Mouse (Mus musculus): Measurements from ENCODE around the gene Zcchc9. TPM values are rescaled to one million over a fixed set of nuclear protein-coding genes. Genes with fewer than 3 reads are reported as not detected.

The Zcchc9 gene
- total RNA-seq, 2 experiments from 2014 or later, result 14.3 to 19.2 TPM

DNA sequence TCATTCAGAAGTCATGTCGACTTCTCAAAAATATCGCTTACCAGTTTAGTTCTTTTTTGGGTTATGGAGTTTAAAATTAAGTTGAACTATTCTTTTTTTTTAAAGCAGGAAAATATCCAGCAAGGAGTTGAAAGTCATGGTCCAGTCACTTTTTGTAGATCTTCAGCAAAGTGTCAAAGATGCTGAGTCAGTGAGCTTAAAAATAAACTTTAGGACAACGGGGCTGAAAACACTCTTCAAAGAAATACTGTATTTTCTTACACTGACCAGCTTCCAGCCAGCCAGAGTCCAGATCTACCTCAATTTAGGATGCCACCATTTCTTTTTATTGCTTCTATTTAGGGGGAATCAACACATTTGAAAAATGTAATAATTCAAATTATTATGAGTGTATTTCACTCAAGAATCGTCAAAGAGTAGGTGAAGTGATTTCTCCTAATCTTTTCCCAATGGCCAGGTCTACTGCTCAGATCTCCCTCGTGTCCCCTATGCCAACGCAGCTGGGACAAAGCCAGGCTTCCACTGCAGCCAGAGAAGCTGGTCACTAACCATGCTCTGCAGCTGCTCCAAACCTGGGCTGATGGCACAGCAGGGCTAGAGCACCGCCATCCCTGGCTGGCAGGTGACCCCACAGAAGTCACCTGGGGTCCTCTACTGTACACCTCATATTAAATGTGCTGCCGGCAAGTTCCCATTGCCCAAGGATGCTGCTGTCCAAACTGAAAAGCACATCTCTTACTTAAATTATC is 47.0 kb downstream of the Zcchc9 start:
- intact Hi-C loops (cut with DNase I), result no loop called here
- TF ChIP-seq CTCF (IDR thresholded peaks at IDR 0.05), result no peak
- DNase-seq (ENCODE audit: extremely low spot score in 1 of 2, low spot score in 2 of 2), result no peak
- H3K4me3 ChIP-seq, result no peak overlapping the region
- no peak overlapping the region for H3K27ac ChIP-seq

DNA sequence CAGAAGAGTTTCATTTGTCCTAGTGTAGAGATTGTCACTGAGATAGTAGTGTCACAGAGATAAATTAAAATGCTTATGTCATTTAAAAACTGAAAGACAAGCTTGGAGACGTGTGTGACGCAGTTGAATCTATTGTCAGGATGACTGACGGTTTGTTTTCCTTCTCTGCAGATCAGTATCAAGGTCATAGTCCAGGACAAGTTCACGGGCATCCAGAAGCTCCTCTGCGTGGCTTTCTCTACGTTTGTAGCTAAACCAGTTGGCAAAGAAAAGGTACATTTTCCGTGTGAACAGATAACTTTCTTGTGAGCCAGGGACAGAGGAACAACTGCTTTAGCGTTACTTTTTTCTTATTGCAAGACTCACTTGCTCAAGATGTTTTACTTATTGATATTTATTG is 47.7 kb downstream of the Zcchc9 start:
- no peak for TF ChIP-seq CTCF (IDR thresholded peaks at IDR 0.05)

DNA sequence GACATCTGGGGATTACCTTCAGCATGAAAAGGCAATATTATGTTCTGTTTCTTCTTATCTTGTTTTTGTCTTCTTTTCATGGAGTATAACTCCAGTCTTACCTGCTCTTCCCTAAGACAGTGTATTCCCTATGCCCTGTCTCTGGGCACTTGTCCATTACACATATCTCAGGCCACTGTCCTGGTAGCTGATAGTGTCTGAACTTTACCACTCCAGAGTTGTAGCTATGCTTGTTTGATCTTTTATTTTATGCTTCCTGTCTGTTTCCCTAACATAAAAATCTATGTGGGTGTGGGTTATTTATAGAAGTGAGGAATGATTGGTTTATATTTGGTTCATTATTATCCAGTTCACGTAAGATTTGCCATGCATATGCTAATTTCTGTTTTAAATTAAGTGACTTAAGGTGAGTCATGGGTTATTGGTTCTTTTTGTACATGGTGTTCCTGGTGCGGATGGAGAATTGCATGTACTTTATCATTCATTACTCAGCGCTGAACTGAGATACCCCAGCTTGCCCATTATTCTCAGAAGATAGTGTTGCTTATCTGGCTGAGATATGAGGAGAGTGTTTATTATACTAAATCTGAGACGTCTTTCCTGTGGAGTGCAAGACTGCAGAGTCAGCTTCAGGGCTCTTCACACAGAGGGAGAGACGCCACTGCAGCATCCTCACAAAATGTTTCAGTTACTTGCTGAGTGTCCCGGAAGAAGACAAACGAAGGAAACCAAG is 49.0 kb downstream of the Zcchc9 start:
- intact Hi-C loops (cut with DNase I), result no loop called here
- Histone ChIP-seq H3K4me3 (no peak overlapping the region), H3K27ac (no peak overlapping the region)
- no peak for TF ChIP-seq CTCF (IDR thresholded peaks at IDR 0.05)
- DNase-seq (ENCODE audit: extremely low spot score in 1 of 2, low spot score in 2 of 2), result no peak

More for the DNA sequence above, 47.7 kb downstream of the Zcchc9 start:
- intact Hi-C loops (cut with DNase I), result no loop called here
- no peak overlapping the region for H3K27ac ChIP-seq
- no peak for DNase-seq (ENCODE audit: extremely low spot score in 1 of 2, low spot score in 2 of 2)
- no peak overlapping the region for H3K4me3 ChIP-seq

DNA sequence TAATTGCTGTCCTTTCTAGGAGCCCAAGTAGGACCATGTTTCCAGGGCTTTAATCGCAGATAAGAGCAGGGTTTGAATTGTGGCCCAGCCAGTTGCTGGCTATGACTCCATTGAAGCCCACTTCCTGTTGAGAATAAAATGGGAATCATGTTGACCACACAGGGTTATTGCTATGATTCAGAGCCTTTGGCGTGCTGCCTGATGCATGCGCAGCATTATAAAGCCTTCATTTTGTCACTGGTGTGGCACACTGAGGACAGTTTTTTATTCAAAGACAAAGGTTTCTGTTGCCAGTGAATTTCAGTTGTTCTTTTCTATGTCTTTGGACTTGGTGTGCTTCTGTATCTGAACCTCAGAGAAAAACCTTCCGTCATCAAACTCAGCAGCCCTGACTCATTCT is 51.3 kb downstream of the Zcchc9 start:
- no peak for TF ChIP-seq CTCF (IDR thresholded peaks at IDR 0.05)
- no peak overlapping the region for H3K4me3 ChIP-seq
- no peak overlapping the region for H3K27ac ChIP-seq
- DNase-seq (ENCODE audit: extremely low spot score in 1 of 2, low spot score in 2 of 2), result no peak
- intact Hi-C loops (cut with DNase I), result no loop called here

DNA sequence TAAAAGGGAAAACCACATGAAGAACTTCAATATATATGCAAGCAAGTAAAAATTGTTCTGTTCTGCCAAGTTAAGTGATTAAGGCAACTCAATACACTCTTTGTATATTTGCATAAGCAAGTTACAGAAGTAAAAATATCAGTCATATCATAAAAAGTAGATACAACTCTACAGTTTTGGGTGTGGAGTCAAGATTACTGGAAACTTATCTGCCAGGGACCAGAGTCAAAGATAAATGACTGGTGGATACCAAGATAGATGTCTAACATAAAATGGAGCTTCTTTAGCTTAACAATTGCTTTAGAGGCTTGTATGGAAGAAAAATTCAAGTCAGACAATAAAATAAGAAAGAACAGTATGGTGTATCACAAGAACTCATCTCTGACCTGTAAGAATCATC is 52.7 kb downstream of the Zcchc9 start:
- no peak overlapping the region for H3K27ac ChIP-seq
- H3K4me3 ChIP-seq, result no peak overlapping the region
- DNase-seq (ENCODE audit: extremely low spot score in 1 of 2, low spot score in 2 of 2), result no peak
- TF ChIP-seq CTCF (IDR thresholded peaks at IDR 0.05), result no peak
- intact Hi-C loops (cut with DNase I), result no loop called here

DNA sequence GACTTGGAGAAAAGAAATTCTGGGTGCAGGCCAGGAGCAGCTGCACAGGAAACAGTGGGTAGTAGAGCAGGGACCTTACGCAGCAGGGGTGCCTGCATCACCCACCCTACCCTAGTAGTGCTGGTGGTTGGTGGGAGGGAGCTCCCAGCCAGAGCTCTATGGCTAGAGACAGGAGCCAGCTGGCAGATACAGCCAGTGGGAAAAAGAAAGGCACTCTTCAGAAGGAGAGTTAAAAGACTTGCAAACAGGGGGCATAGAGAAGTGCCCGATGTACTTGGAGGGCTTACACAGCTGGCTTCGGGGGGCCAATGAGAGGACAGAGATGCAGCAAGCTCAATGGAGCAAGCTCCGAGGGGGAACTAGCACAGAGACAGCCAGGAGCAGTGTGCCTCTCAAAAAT is 53.8 kb downstream of the Zcchc9 start:
- no peak for TF ChIP-seq CTCF (IDR thresholded peaks at IDR 0.05)
- DNase-seq (ENCODE audit: extremely low spot score in 1 of 2, low spot score in 2 of 2), result no peak
- H3K4me3 ChIP-seq, result no peak overlapping the region
- no peak overlapping the region for H3K27ac ChIP-seq
- intact Hi-C loops (cut with DNase I), result no loop called here

DNA sequence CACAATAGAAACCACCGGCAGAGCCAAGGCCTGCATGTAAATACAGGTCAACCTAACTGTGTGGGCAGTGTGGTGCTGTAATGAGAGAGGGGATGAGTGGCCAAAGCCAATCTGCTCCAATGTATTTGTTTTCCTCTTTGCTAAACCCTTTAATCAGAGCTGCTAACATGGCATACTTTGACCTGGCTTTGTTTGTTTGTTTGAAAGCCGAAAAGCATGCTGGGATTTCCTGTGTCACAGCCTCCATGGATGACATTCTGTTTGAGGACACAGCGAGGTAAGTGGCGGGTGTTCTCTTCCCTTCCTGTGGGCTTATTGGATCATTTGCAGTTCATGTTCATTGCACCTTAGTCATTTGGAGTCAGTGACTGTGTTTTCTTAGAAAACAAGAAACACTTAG is 57.5 kb downstream of the Zcchc9 start:
- no peak overlapping the region for H3K4me3 ChIP-seq
- no peak overlapping the region for H3K27ac ChIP-seq
- no peak for TF ChIP-seq CTCF (IDR thresholded peaks at IDR 0.05)
- intact Hi-C loops (cut with DNase I), result no loop called here
- DNase-seq (ENCODE audit: extremely low spot score in 1 of 2, low spot score in 2 of 2), result no peak

DNA sequence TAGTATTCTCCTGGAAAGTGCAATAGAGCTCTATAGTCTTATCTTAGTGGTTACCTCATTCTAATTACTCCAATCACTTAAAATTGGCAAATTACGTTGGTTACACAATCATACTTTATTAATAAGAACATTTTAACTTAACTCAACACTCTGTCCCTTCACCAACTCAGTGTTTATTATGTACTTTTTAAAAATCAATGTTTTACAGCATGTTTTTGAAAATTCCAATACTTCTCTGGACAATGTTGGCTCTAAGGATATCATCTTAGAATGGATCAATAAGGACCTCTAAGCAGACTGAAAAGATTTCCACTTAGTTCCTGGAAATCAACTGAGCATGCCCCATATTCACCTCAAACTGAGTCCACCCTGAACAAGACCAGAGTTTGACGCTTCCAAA is 59.1 kb downstream of the Zcchc9 start:
- Histone ChIP-seq H3K4me3 (no peak overlapping the region), H3K27ac (no peak overlapping the region)
- no peak for DNase-seq (ENCODE audit: extremely low spot score in 1 of 2, low spot score in 2 of 2)
- intact Hi-C loops (cut with DNase I), result no loop called here
- no peak for TF ChIP-seq CTCF (IDR thresholded peaks at IDR 0.05)

Small RNA genes within 50 kb of the gene (microRNA-seq; reads per million reads assigned to microRNA genes)
- 0 reads per million in 2 experiments for gene Gm27656

Other genes starting within 250 kb of the Zcchc9 start
- under 1 TPM in 1 of 2 experiments, not detected in 1; 0.54 TPM for gene Acot12, start 66.2 kb downstream of the Zcchc9 start, total RNA-seq (2021)
- not detected for gene Ckmt2, start 69.2 kb upstream of the Zcchc9 start, total RNA-seq (2021)

Measured in left cerebral cortex, adult 2 months (tissue).